In genomic region chr16:32654071-32654733, GRCm38 (mm10) we compare ENCODE assay signal across 16 mouse cellular contexts. TPM values are rescaled to one million over a fixed set of nuclear protein-coding genes. Genes with fewer than 3 reads are reported as not detected.
DNase-seq lines count a peak whose midpoint lies in the region; TF ChIP-seq lines count a peak whose summit lies in the region.
"Had no signal": no experiment of that assay in that cellular context is flagged by ENCODE, and none has a peak within 500 bp of the region (broad histone marks: within the 10 kb centered on the region; RNA-seq: fewer than 3 reads in every experiment).

No protein-coding gene starts in this region.

- H3K9me3 ChIP-seq in heart, embryonic 10.5 days = no peaks in the 10 kb centered on the region
- H3K9me3 ChIP-seq: embryonic facial prominence, embryonic 15.5 days; forebrain, embryonic 10.5 days; hindbrain, embryonic 12.5 days had no signal

- no peak for TF ChIP-seq POLR2A in testis, adult 2 months (IDR thresholded peaks at IDR 0.05; ENCODE audit: control insufficient read depth, low read depth, low read length)

- 0 out of 2 replicates have a peak overlapping the region, but pooled peaks have one; percentile 19 for H3K27ac ChIP-seq in heart, embryonic 10.5 days
- H3K27ac ChIP-seq in layer of hippocampus, adult 2 months = peak overlapping the region; percentile 51; the same call in 1 of the 2 replicates
- H3K27ac ChIP-seq in testis, adult 2 months (ENCODE audit: control insufficient read depth, insufficient read depth, low read depth, low read length) = peak overlapping the region; percentile 23; the same call in 1 of the 2 replicates
- H3K27ac ChIP-seq: embryonic facial prominence, embryonic 15.5 days; forebrain, embryonic 10.5 days; hindbrain, embryonic 12.5 days had no signal

- DNase-seq in heart, embryonic 10.5 days (ENCODE audit: low spot score) = peak; percentile 71
- DNase-seq in heart, adult 18-20 months = no peak
- DNase-seq in layer of hippocampus, adult 2 months (ENCODE audit: low spot score in 2 of 2) = no peak
- no peak for DNase-seq in layer of hippocampus, postnatal 25 days (ENCODE audit: extremely low spot score in 1 of 2, low spot score in 1 of 2)
- no peak for DNase-seq in testis, postnatal 14 days (ENCODE audit: low spot score)
- no peak for DNase-seq in T-cell, adult 2 months (ENCODE audit: low spot score)
- DNase-seq: adrenal gland, postnatal 10 days; cerebellum, postnatal 10 days; gastrocnemius, adult 2 months; gastrocnemius, postnatal 25 days; heart, postnatal 10 days had no signal

- H3K4me1 ChIP-seq in heart, embryonic 10.5 days = peaks cover 44% of the 10 kb centered on the region
- H3K4me1 ChIP-seq in testis, adult 2 months (ENCODE audit: control insufficient read depth, insufficient read depth, low read length) = peaks cover 8% of the 10 kb centered on the region

- WGBS in heart, embryonic 10.5 days = 68% methylated on average over 6 of the region's 6 CpGs

- TF ChIP-seq CTCF in layer of hippocampus, adult 2 months (conservative IDR thresholded peaks at IDR 0.05) = no peak
- TF ChIP-seq CTCF in testis, adult 2 months (IDR thresholded peaks at IDR 0.05; ENCODE audit: control insufficient read depth, insufficient read depth, insufficient replicate concordance, low read depth, low read length) = no peak

- 0 out of 2 replicates have a peak, but pooled peaks cover 5% of the 10 kb centered on the region for H3K27me3 ChIP-seq in heart, embryonic 10.5 days (ENCODE audit: insufficient read depth, poor library complexity, severe bottlenecking)
- H3K27me3 ChIP-seq in testis, adult 2 months (ENCODE audit: control insufficient read depth, insufficient read depth, low read length) = no peaks in the 10 kb centered on the region
- H3K27me3 ChIP-seq: embryonic facial prominence, embryonic 15.5 days; hindbrain, embryonic 12.5 days had no signal

- no peak overlapping the region for H3K4me3 ChIP-seq in heart, embryonic 10.5 days
- H3K4me3 ChIP-seq in layer of hippocampus, adult 2 months = no peak overlapping the region
- no peak overlapping the region for H3K4me3 ChIP-seq in testis, adult 2 months (ENCODE audit: control insufficient read depth, low read depth, low read length)
- H3K4me3 ChIP-seq: embryonic facial prominence, embryonic 15.5 days; erythroblast, embryonic 14.5 days; forebrain, embryonic 10.5 days; gastrocnemius, adult 2 months; hindbrain, embryonic 12.5 days had no signal

- H3K36me3 ChIP-seq in heart, embryonic 10.5 days = peaks cover 8% of the 10 kb centered on the region; the same call in 1 of the 2 replicates
- H3K36me3 ChIP-seq in testis, adult 2 months (ENCODE audit: control insufficient read depth, insufficient read depth, low read length) = no peaks in the 10 kb centered on the region
- H3K36me3 ChIP-seq: embryonic facial prominence, embryonic 15.5 days; hindbrain, embryonic 12.5 days had no signal

RNA-seq across cellular contexts. Expression of gene Tnk2, which starts 10.5 kb away (rescaled TPM):
- polyA plus RNA-seq in heart, embryonic 10.5 days (2016; fragmentation: Nextera tagmentation; extraction: Ambion mirVana) = 6.5 and 9.2 TPM in 2 replicates
- 10 to 100 TPM; 20.5 to 22.0 TPM for total RNA-seq in heart, adult 18-20 months (2021)
- total RNA-seq in layer of hippocampus, adult 2 months (2021) = 100 to 1,000 TPM; 210 to 212 TPM
- 100 to 1,000 TPM; 163 to 165 TPM for total RNA-seq in layer of hippocampus, postnatal 25 days (2021)
- 21.4 and 23.4 TPM in 2 replicates for polyA plus RNA-seq in testis, adult 2 months (2012; rRNA removed)

RNA-seq across cellular contexts. Expression of gene Tfrc, which starts 45.5 kb away (rescaled TPM):
- polyA plus RNA-seq in heart, embryonic 10.5 days (2016; fragmentation: Nextera tagmentation; extraction: Ambion mirVana) = 72.0 and 82.0 TPM in 2 replicates
- 10 to 100 TPM; 27.1 to 57.1 TPM for total RNA-seq in heart, adult 18-20 months (2021)
- 10 to 100 TPM; 70.3 to 72.3 TPM for total RNA-seq in layer of hippocampus, adult 2 months (2021)
- 10 to 100 TPM; 59.3 to 67.3 TPM for total RNA-seq in layer of hippocampus, postnatal 25 days (2021)
- polyA plus RNA-seq in testis, adult 2 months (2012; rRNA removed) = 3.7 and 5.5 TPM in 2 replicates

Comparison
In these comparisons a context has a peak if more than half of its experiments do, and no peak if none do; other contexts are left out.
1. RNA of gene Tnk2, which starts 10.5 kb away (total RNA-seq): 210 to 212 TPM in layer of hippocampus, adult 2 months and 163 to 165 TPM in layer of hippocampus, postnatal 25 days; 20.5 to 22.0 TPM in heart, adult 18-20 months; every median in the first group is over 4 times any median in the second.
2. Peak in every context shown above with its lines, with median percentiles within 50 percentile points of each other: H3K27ac ChIP-seq.